Mouse (Mus musculus) C2C12 (cell line): ENCODE measurements around the gene Fbxo21.

ENCODE experiments used
- CEBPB ChIP-seq: IDR thresholded peaks from one replicate; pipeline ENCODE4 v1.6.1; 2011; ENCODE audit warnings: low read depth, mild to moderate bottlenecking, control low read depth, moderate library complexity
- CTCF ChIP-seq: IDR thresholded peaks from one replicate; pipeline ENCODE4 v1.5.1; 2011; ENCODE audit not compliant: control insufficient read depth, insufficient read depth, insufficient read length

GRCm38 (mm10) chr5:117946605-117947004, 29.9 kb upstream of the Fbxo21 start:
- TF ChIP-seq CEBPB = no peak
- peak; percentile 35 for TF ChIP-seq CTCF
